Mouse (Mus musculus): ENCODE measurements around the gene Marveld1. TPM values are rescaled to one million over a fixed set of nuclear protein-coding genes. Genes with fewer than 3 reads are reported as not detected.
A peak's percentile ranks its signal among the peaks of the same experiment; 100 is the strongest.

The Marveld1 gene
- polyA plus RNA-seq, 1 experiment from 2014 or later: 17.2 TPM

DNA sequence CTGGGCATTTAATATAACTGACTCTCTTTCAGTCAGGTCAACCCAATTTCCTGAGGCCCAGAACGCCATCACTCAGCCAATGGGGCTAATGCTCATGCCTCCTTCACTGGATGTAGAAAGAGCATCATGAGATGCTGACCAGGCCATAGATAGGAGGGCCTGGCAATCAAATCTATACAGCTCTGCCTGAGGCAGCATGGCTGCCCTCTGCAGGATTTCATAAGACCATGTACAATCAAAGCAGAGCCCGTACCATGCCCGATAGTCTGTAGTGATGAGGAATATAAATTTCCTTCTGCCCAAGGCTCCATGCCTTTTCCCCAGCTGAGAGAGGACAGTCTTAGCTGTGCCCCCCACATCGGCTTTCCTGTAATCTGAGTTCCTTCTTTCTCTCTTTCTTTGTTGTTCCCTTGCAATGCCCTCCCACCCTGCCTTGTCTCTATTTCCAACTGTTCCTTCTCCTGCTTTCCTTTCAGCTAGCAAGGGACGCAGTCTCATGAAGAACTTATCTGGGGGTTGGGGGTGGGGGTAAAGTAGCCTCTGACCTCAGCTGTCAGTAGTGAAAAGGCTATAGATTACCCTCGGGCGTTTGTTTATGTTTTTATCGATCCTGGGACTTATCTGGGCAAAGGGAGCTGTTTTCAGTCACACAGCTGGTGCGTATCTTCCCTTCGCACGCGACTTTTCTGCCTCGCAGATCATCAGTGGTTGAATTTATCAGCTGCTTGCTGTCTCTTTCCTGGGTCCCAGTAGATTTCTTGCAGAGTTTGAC, 11.2 kb downstream of the Marveld1 start:
- Histone ChIP-seq H3K27me3 (no peaks in the 10 kb centered on the region), H3K4me2 (no peak overlapping the region), H3K4me1 (replicated peaks) (0 out of 2 replicates have a peak, but pooled peaks cover 2% of the 10 kb centered on the region), H3K4me3 (replicated peaks) (no peak overlapping the region), H3K36me3 (no peaks in the 10 kb centered on the region), H3K9ac (replicated peaks) (no peak overlapping the region), H3K9me3 (no peaks in the 10 kb centered on the region), H3K27ac (no peak overlapping the region)
- no peak for ATAC-seq (ENCODE audit: insufficient number of reproducible peaks, insufficient read depth, low FRiP score, low TSS enrichment, low read depth)
- WGBS: 57% methylated on average over 13 of the region's 13 CpGs

DNA sequence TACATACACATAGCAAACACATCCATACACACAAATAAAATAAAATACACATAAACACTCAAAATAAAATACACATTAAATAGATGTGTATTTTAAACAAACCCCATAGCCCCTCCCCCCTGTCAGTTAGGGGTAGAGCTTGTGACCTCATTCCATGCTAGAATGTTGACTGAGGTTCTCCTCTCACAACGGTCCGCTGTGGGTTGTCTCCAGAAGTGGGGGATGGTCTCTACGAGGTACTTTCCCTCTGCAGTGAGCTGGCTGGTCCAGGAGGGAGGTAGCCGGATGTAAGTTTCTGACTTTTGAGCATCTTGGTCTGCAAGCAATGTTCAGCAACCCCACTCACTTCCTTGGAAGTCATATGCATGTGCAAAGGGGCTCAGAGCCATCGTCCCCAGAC, 16.6 kb downstream of the Marveld1 start, which contains the start of gene Zfyve27:
Zfyve27 (plus strand) TSS at position 188 of the 400 bp plus-strand sequence.
- H3K4me2 ChIP-seq: no peak within 1 kb of the TSS
- H3K36me3 ChIP-seq: no peaks in the 10 kb centered on the region
- ATAC-seq (ENCODE audit: insufficient number of reproducible peaks, insufficient read depth, low FRiP score, low TSS enrichment, low read depth): no peak
- no peak within 1 kb of the TSS for H3K4me3 ChIP-seq (replicated peaks)
- no peaks in the 10 kb centered on the region for H3K9me3 ChIP-seq
- no peaks in the 10 kb centered on the region; the same call in 1 of the 2 replicates for H3K4me1 ChIP-seq (replicated peaks)
- H3K9ac ChIP-seq (replicated peaks): no peak within 1 kb of the TSS
- 73% methylated on average over 5 of the region's 5 CpGs for WGBS
- H3K27me3 ChIP-seq: peaks cover 18% of the 10 kb centered on the region
- H3K27ac ChIP-seq: no peak within 1 kb of the TSS

DNA sequence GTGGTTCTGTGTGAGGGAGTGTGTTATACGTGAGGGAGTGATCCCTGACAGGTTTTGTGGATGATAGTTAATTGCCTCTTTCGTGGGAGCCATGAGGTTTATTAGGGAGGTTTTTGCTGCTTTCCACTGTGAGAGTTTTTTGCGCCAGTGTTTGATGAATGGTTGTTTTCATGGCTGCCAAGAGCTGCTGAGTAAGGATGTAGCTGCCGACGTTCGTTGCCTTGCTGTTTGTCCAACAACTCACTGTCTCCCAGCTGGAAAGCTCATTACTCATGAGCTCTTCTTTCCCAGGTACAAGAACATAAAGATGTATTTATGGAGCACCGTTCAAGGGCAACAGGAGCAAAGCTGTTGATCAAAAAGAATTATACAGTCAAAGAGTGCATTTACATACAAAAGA, 17.0 kb downstream of the Marveld1 start:
- H3K4me2 ChIP-seq: no peak overlapping the region
- no peaks in the 10 kb centered on the region for H3K9me3 ChIP-seq
- H3K36me3 ChIP-seq: no peaks in the 10 kb centered on the region
- peaks cover 22% of the 10 kb centered on the region for H3K27me3 ChIP-seq
- H3K27ac ChIP-seq: no peak overlapping the region
- WGBS: 48% methylated on average over 7 of the region's 7 CpGs
- H3K4me3 ChIP-seq (replicated peaks): no peak overlapping the region
- H3K9ac ChIP-seq (replicated peaks): no peak overlapping the region
- no peak for ATAC-seq (ENCODE audit: insufficient number of reproducible peaks, insufficient read depth, low FRiP score, low TSS enrichment, low read depth)
- no peaks in the 10 kb centered on the region; the same call in 1 of the 2 replicates for H3K4me1 ChIP-seq (replicated peaks)

DNA sequence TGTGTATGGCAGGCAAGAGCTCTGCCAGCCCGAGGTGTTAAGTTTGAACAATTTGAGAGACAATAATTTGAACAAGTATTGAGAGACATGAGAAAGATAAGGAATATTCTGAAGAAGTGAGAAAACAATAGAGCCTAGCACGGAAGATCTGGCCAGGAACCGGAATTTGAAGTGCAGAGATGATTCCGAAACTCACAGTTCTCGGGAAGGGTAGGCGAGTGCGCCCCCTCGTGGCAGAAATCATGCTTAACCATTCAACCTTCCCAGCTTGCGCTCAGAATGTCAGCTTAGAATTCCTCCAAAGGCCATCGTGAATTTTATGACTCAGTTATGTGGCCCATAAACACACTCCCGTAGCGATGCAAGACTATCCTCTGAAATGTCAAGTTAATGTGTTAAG, 18.9 kb downstream of the Marveld1 start:
- Histone ChIP-seq H3K36me3 (no peaks in the 10 kb centered on the region), H3K9me3 (no peaks in the 10 kb centered on the region), H3K27ac (no peak overlapping the region), H3K4me3 (replicated peaks) (no peak overlapping the region), H3K4me1 (replicated peaks) (peaks cover 4% of the 10 kb centered on the region), H3K4me2 (peak overlapping the region; percentile 39), H3K27me3 (peaks cover 30% of the 10 kb centered on the region), H3K9ac (replicated peaks) (no peak overlapping the region)
- 3% methylated on average over 12 of the region's 12 CpGs for WGBS
- no peak for ATAC-seq (ENCODE audit: insufficient number of reproducible peaks, insufficient read depth, low FRiP score, low TSS enrichment, low read depth)

DNA sequence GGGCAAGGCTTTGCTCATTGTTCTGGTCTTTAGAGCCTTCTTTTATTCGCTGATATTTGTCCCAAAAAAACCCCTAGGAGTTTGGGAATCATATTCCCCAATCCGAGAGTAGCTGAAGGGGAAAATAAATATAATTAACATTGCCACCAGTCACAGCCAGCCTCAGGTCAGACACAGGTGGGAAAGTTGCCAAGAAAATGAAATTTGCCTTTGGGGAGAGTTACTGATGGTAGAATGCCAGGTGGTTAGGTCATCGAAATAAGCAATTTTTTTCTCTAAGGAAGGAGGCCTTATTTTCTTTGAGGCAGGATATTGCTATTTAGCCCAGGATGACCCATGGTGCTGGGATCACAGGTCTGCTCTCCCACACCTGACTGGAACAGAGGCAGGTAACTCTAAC, 19.6 kb downstream of the Marveld1 start:
- H3K27ac ChIP-seq: no peak overlapping the region
- H3K9ac ChIP-seq (replicated peaks): no peak overlapping the region
- no peaks in the 10 kb centered on the region for H3K9me3 ChIP-seq
- peaks cover 10% of the 10 kb centered on the region for H3K4me1 ChIP-seq (replicated peaks)
- 44% methylated on average over 3 of the region's 3 CpGs for WGBS
- H3K27me3 ChIP-seq: peaks cover 30% of the 10 kb centered on the region
- no peak overlapping the region for H3K4me3 ChIP-seq (replicated peaks)
- no peak overlapping the region for H3K4me2 ChIP-seq
- no peak for ATAC-seq (ENCODE audit: insufficient number of reproducible peaks, insufficient read depth, low FRiP score, low TSS enrichment, low read depth)
- H3K36me3 ChIP-seq: no peaks in the 10 kb centered on the region

DNA sequence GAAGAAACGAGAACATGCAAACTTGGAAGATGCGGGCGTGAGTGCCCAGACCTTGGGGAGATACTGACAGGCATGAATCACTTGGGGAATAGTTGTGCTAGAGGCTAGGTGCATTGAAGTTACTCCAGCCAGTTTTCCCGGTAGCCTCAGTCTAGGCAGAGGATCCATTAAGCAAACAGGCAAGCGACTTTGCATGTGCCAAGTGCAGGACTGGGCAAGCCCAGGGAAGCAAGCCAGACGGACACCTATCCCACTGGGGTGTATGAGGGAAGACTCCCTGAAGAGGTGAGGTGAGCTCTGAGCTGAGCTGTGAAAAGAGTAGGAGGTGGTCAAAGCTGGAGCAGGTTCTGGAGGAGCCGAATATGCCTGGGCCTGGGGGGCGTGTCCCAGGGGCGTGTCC, 20.3 kb downstream of the Marveld1 start:
- Histone ChIP-seq H3K9ac (replicated peaks) (no peak overlapping the region), H3K27ac (no peak overlapping the region), H3K36me3 (no peaks in the 10 kb centered on the region), H3K4me1 (replicated peaks) (peaks cover 12% of the 10 kb centered on the region), H3K9me3 (no peaks in the 10 kb centered on the region), H3K4me3 (replicated peaks) (no peak overlapping the region), H3K4me2 (no peak overlapping the region), H3K27me3 (peaks cover 30% of the 10 kb centered on the region)
- WGBS: 63% methylated on average over 9 of the region's 9 CpGs
- ATAC-seq (ENCODE audit: insufficient number of reproducible peaks, insufficient read depth, low FRiP score, low TSS enrichment, low read depth): no peak

DNA sequence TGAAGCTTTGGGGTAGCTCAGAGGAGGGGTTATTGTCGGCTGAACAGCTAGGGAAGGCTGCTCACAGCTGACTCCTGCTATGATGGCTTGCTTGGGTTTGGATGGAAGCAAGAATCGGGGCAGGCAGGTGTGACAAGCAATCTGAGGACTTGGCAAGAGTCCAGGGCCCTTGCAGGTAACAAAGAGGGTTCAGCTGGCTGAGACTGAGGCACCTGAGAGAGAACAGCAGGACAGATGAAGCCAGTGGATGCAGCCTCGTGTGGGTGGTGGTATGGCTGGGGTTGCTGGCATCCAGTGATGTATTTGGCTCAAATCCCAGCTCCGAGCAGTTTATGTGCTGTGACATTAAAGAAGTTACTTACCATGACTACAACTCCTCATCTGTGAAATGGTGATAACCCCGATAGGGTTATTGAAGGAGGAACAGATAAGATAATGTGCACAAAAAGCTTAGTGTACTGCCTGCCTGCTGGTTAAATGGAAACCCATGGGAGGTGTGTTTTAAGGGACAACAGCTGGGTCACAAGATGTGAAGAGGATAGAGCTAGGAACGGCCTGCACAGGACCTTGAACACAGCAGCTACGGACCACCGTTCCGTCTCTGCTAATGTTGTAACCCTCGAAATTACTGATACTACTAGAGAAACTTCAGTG, 22.2 kb downstream of the Marveld1 start:
- Histone ChIP-seq H3K36me3 (no peaks in the 10 kb centered on the region), H3K4me3 (replicated peaks) (no peak overlapping the region), H3K9me3 (no peaks in the 10 kb centered on the region), H3K9ac (replicated peaks) (no peak overlapping the region), H3K4me1 (replicated peaks) (peaks cover 12% of the 10 kb centered on the region), H3K27me3 (peaks cover 30% of the 10 kb centered on the region), H3K4me2 (no peak overlapping the region), H3K27ac (no peak overlapping the region)
- no peak for ATAC-seq (ENCODE audit: insufficient number of reproducible peaks, insufficient read depth, low FRiP score, low TSS enrichment, low read depth)
- 81% methylated on average over 10 of the region's 10 CpGs for WGBS

DNA sequence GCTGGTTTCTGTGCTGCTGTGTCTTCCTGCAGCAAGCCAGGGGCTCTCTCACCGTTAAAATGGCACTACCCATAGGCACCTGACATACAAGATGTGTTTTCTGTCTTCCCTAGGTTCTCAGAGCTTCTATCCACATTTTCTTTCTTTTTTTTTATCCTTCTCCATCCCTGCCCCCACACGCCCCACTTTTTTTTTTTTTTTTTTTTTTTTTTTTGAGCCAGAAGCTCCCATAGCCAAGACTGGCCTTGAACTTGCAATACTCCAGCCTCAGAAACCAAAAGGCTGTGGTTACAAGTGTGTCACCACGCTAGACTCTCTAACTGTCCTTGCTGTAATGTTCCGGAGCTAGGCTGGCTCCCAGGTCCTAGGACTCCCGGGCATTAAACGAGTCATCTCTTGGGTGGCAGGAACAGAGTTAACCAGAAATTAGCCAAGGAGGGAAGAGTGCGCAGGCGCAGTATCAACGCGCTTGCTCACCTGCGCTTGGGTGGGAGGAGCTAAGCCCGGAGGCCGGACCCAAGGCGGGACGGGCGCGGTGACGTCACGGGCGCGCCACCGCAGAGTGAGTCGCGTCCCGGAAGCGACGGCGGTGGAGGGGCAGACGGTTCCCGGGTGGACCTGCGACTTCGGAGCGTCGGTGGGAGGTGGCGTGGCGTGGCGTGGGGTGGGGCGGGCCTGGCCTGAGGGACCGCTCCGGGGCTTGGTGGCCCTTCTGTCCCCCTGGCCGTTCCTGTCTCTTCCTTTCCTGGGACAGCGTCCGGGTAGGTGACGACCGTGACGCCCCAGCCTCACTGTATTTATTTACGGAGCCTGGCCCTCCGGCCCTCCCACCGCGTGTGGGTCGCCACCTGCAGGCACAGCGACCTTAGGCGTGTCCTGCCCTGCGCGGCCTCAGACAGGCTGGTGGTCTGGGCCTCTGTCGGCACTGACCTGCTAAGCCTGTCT, 23.1 kb downstream of the Marveld1 start:
- Histone ChIP-seq H3K27me3 (peaks cover 27% of the 10 kb centered on the region), H3K9ac (replicated peaks) (peak overlapping the region; percentile 85), H3K4me1 (replicated peaks) (peaks cover 12% of the 10 kb centered on the region), H3K4me3 (replicated peaks) (peak overlapping the region; percentile 91), H3K36me3 (no peaks in the 10 kb centered on the region), H3K27ac (0 out of 2 replicates have a peak overlapping the region, but pooled peaks have one; percentile 37), H3K4me2 (peak overlapping the region; percentile 86), H3K9me3 (no peaks in the 10 kb centered on the region)
- peak; percentile 82 for ATAC-seq (ENCODE audit: insufficient number of reproducible peaks, insufficient read depth, low FRiP score, low TSS enrichment, low read depth)
- 2% methylated on average over 56 of the region's 56 CpGs for WGBS

DNA sequence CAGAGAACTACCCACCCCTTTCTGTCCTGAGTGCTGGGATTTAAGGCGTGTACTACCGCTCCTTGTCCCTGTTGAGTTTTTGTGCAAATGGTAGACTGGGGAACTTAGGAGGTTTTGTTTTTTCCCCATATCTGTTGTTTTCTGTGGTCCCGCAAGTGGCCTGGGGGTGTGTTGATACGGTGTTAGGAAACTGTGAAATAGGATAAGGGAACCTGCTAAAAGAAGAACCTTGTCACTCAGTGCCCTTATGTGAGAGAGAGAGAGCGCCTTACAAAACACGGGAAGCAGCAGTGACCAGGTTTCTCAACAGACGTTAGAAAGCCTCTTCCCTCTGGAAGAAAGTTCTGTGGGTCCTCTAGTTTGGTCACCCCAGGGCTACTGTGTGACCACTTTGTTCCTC, 29.6 kb downstream of the Marveld1 start:
- no peak for ATAC-seq (ENCODE audit: insufficient number of reproducible peaks, insufficient read depth, low FRiP score, low TSS enrichment, low read depth)
- no peaks in the 10 kb centered on the region for H3K27me3 ChIP-seq
- 89% methylated on average over 7 of the region's 7 CpGs for WGBS

DNA sequence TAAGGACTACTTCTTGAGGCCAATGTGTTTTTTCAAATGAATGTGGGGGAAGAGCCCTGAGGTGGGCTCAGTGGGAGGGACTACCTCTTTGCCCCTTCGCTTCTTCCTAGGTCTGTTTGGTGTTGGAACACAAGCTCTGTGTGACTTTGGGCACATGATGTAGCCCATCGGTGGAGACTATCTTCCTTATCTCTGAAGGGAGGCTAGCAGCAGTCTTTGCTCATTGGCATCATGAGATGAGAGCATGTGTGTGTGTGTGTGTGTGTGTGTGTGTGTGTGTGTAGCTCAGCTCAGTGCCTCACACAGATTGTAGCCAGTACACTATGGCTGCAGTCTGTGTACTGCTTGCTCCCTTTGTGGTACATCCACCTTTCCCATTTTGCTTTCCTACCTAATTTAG, 30.3 kb downstream of the Marveld1 start:
- ATAC-seq (ENCODE audit: insufficient number of reproducible peaks, insufficient read depth, low FRiP score, low TSS enrichment, low read depth): no peak
- peaks cover 36% of the 10 kb centered on the region for H3K36me3 ChIP-seq
- H3K27ac ChIP-seq: no peak overlapping the region

More for the DNA sequence above, 29.6 kb downstream of the Marveld1 start:
- no peak overlapping the region for H3K27ac ChIP-seq
- H3K36me3 ChIP-seq: peaks cover 32% of the 10 kb centered on the region
- H3K4me2 ChIP-seq: no peak overlapping the region
- H3K4me1 ChIP-seq (replicated peaks): peaks cover under 1% of the 10 kb centered on the region; the same call in 1 of the 2 replicates
- no peaks in the 10 kb centered on the region for H3K9me3 ChIP-seq
- no peak overlapping the region for H3K9ac ChIP-seq (replicated peaks)
- no peak overlapping the region for H3K4me3 ChIP-seq (replicated peaks)

DNA sequence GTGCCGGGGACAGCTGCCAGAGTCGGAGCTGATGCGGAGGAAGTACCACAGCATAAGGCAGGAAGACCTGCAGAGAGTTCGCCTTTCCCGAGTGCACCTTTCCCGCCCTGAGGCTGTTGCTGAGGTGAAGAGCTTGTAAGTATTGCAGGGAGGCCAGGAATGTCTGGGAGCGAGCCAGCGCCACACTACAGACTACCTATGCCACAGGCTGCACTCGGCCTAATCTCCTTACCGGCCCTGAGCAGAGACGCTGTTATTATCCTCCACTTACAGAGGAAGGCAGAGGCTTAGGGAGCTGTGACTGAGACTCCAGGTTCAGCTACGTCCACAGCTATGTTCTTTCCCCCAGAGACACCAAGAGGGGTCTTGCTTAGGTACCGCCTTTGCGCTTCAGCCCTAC, 32.2 kb downstream of the Marveld1 start:
- 91% methylated on average over 14 of the region's 14 CpGs for WGBS
- Histone ChIP-seq H3K4me1 (replicated peaks) (no peaks in the 10 kb centered on the region), H3K27me3 (no peaks in the 10 kb centered on the region), H3K4me3 (replicated peaks) (no peak overlapping the region), H3K9ac (replicated peaks) (no peak overlapping the region), H3K4me2 (no peak overlapping the region), H3K9me3 (no peaks in the 10 kb centered on the region), H3K36me3 (peaks cover 55% of the 10 kb centered on the region), H3K27ac (no peak overlapping the region)
- no peak for ATAC-seq (ENCODE audit: insufficient number of reproducible peaks, insufficient read depth, low FRiP score, low TSS enrichment, low read depth)

More for the DNA sequence above, 30.3 kb downstream of the Marveld1 start:
- H3K4me2 ChIP-seq: no peak overlapping the region
- H3K27me3 ChIP-seq: no peaks in the 10 kb centered on the region
- H3K4me1 ChIP-seq (replicated peaks): no peaks in the 10 kb centered on the region
- no peak overlapping the region for H3K4me3 ChIP-seq (replicated peaks)
- H3K9ac ChIP-seq (replicated peaks): no peak overlapping the region
- no peaks in the 10 kb centered on the region for H3K9me3 ChIP-seq
- WGBS: 86% methylated on average over 2 of the region's 2 CpGs
